Mouse (Mus musculus) ES-E14 (cell line): Measurements from ENCODE around the gene Tyw5.

Source experiments
- CHD2 ChIP-seq: IDR thresholded peaks from 2 replicates; pipeline ENCODE4 v1.6.1; 2014; ENCODE audit warnings: mild to moderate bottlenecking, low read depth, low read length, inconsistent platforms
- HCFC1 ChIP-seq: IDR thresholded peaks from 2 replicates; pipeline ENCODE4 v1.6.1; 2012; ENCODE audit warnings: low read length, inconsistent platforms, borderline replicate concordance; ENCODE audit not compliant: insufficient read depth
- MAFK ChIP-seq: IDR thresholded peaks from 2 replicates; pipeline ENCODE4 v1.6.1; 2014; ENCODE audit warnings: mild to moderate bottlenecking, low read depth, low read length, inconsistent platforms; ENCODE audit not compliant: insufficient read depth
- ZC3H11A ChIP-seq: IDR thresholded peaks from 2 replicates; pipeline ENCODE4 v1.6.1; 2012; ENCODE audit warnings: low read depth, mild to moderate bottlenecking, inconsistent platforms, low read length, borderline replicate concordance
- ZNF384 ChIP-seq: IDR thresholded peaks from 2 replicates; pipeline ENCODE4 v1.6.1; 2012; ENCODE audit warnings: low read depth, low read length, inconsistent platforms

DNA sequence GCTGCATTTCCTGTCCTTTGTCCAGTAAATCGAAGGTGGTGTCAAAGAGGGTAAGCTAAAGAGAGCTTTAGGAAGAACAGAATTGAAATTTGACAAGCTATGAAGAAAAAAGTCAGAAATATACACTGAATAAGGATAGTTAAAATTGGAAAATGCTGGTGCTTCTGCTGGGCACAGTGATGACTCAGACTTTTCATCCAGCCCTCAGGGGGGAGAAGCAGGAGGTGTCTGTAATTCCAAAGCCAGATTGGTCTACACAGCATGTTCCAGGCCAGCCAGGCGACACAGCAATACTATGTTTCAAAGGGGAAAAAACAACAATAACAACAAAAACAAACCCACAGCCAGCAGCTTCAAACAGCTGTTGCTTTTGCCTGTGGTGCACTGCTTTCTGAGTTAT lies 6.5 kb upstream of the Tyw5 start:
- TF ChIP-seq ZC3H11A: no peak
- no peak for TF ChIP-seq CHD2
- TF ChIP-seq MAFK: no peak
- TF ChIP-seq ZNF384: no peak
- no peak for TF ChIP-seq HCFC1
